Mouse (Mus musculus): ENCODE measurements at regions not wholly inside any gene's neighbourhood (a gene's known extent, or its start where the extent isn't known, plus 50 kb on each side); places are given as distances from the start of the nearest gene placed in this dataset.

DNA sequence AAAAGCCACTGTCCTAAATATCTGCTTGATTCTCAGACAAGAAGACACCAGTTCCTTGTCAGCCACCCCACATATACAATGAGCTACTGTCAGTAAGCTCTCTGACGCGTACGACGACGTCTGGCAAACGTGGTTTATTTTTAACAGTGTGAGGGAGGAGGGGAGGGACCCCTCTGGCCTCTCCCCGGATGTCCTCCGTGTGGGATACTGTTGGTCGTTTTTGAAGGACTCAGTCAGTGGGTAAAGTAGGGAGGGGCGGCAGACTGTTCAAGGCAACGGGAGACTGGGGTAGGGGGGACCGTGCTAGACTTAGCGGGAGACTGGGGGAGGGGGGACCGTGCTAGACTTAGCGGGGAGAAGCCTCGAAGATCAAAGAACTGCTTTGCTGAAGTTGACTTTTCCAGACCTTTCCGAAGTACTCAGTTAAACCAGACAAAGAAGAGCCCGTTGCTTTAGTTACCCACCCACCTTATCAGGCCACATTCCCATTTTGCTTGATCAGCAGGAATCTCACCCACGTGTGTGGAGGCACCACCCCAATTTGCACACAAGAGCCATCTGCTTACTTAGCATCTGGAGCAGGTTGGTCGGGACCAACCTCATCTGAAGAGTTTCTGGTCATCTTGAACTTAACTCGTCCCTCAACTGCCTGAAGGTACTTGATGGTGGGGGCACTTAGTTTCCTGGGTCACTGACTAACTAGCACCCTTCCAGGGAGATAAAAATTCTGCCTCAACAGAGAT, 92.6 kb upstream of the Mark1 start:
- no peak for DNase-seq

DNA sequence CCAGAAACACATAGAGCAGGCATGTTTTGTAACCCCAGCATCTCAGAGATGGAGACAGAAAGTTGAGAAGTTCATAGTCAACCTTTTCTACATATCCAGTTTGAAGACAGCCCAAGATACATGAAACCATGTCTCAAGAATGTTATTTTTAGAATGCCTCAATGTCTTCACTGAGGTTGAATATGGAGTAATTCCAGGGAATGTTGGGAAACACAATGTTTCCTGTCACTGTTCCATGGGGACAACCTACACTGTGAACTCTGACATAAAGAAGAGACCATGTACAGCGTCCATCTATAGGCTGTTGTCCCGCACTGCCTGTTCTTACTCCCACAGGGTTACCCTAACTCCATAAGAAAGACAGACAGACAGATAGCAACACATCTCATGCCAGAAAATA, 89.8 kb upstream of the Mark1 start:
- no peak for DNase-seq

DNA sequence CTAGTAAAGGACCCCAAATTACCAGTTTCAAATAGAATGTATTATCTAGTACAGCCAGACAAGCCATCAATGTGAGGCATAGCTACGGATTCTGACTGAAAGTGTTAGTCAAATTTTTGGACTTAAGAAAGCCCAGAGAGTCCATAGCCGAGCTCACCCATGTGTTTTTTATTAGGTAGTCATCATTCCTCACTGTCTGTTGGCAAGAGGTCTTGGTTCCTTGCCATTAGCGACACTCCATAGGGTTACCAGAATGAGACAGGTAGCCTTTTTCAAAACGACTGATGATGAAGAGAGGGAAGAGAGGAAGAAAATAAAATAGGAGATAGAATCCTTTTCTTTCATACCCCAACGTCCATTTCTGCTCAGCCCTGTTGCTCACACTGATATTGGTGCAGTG, 83.8 kb upstream of the Mark1 start:
- DNase-seq = no peak

DNA sequence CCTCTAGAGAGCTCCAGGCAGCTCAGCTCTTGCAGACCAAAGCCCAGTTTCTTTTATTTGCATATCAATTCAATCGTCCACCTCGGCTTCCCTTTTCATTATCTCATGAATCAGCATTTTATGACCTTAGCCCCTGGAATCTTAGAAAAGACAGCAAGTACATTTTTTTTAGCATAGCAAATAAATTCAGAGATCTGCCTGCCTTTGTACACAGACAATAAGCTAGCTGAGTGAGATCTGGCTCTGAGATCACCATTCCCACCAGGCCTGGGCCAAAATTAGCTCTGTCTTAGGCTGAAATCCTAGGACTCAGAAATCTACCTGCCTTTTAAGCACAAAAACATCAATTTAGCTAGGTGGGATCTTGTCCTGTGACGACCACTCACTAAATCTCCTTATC, 80.7 kb upstream of the Mark1 start:
- no peak for DNase-seq

- DNase-seq = no peak
These were observed 80.0 kb upstream of the Mark1 start for GRCm38 (mm10) chr1:185079331-185079880.

- DNase-seq = no peak
These were observed 74.6 kb upstream of the Mark1 start for GRCm38 (mm10) chr1:185074001-185074400.

- no peak for DNase-seq
These were observed 73.4 kb upstream of the Mark1 start for GRCm38 (mm10) chr1:185072766-185073165.

DNA sequence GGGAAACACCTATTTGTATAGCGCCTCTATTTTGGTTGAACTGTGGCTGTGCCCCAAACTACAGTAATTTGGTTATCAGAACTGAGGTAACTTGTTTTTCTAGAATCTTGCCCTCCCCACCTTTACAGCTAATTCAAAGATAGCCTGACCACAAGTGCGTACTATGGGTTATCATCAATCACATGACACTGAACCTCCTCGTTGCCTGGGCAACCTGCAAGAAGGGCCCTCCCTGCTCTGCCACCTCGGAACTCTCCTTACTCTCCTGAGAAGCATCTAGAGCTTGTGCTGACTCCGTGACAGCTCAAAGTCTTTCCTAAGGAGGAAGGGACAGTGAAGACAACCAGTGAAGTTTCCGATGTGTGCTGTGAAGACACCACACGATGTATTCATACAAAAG, 72.2 kb upstream of the Mark1 start:
- DNase-seq = no peak

- no peak for DNase-seq
These were observed 71.4 kb upstream of the Mark1 start for GRCm38 (mm10) chr1:185070853-185071149.

DNA sequence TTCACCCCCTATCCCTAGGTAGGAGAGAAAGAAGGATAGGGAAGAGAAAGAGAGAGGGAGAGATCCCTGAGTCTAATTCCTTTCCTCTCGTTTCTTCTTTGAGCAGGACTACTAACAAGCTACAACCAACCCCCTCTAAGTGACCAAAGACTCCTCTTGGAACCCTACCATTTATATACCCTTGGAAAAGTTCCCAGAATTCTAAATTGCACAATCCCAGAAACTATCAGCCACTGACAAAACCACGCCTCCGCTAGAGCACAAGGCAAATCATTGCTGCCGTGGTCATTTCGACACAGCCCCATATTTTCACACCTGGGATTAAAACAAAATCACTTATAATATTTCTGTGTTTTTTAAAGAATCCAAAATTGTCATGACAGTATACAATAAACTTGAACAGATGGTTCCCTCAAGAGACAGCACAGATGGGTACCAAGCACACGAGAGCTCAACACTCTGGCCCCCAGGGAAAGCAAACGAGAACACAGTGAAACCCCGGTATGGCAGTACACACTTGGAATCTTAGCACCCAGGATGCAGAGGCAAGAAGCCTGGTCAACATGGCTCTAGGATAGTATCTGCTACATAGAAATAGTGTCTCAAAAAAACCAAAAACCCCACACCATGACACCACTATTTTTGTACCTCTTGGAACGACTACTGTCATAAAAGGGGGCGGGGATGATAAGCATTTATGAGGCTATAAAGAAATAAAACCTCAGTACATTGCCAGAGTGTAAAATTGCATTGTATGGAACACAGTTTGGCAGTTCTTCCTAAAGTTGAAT, 70.9 kb upstream of the Mark1 start:
- peak; percentile 33 for DNase-seq

GRCm38 (mm10) chr1:185068136-185068535, 68.8 kb upstream of the Mark1 start:
- no peak for DNase-seq

- DNase-seq = no peak
These were observed 68.3 kb upstream of the Mark1 start for GRCm38 (mm10) chr1:185067661-185068060.

DNA sequence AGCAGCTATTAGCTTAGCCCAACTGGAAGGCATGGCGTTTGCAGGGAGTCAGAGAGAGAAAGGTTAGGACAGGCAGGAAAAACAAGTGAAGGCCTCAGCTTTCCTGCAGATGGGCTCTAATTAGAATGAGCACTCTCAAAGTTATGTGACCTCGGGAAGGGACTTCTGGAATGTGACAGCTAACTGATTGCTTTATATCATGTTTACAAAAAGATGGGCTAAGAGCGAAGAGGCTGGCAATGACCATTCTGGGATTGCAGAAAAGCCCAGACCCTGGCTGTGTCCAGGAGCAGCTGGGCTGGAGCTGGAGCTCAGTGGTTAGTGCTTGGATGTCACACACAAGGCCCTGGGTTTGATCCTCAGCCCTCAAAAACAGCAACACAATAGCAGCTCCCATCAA, 65.7 kb upstream of the Mark1 start:
- peak; percentile 30 for DNase-seq

GRCm38 (mm10) chr1:185062103-185062502, 62.7 kb upstream of the Mark1 start:
- DNase-seq = no peak

DNA sequence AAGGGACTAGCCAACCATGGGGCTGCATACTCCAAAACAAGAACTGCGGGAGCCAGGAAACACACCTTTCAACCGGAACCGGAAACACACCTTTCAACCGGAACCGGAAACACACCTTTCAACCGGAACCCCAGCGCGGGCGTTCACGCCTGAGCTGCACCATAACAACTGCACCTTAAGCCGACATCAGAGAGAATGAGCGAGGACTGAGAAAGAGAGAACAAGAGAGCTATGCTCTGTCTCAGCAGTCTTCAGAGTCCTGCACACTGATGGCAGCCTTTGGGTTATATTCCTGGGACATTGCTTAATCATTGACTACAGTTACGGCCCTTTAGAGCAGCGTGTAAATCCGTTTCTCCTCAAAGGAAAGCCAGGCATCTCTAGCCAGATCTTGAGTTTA, 58.1 kb upstream of the Mark1 start:
- no peak for DNase-seq

DNA sequence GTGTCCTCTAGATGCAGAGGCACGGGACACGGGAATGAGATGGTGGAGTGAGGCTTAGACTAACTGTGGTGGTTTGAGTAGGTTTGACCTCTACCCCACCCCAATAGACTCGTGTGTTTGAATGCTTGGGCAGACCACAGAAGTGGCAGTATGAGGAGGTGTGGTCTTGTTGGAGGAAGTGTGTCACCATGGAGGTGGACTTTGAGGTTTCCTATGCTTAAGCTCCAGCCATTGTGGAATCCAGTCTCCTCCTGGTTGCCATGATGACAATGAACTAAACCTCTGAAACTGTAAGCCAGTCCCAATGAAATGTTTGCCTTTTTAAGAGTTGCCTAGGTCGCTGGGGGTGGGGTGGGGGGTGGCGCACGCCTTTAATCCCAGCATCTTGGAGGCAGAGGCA, 53.3 kb upstream of the Mark1 start:
- no peak for DNase-seq

GRCm38 (mm10) chr1:185049980-185050379, 50.6 kb upstream of the Mark1 start:
- no peak for DNase-seq
